Mouse (Mus musculus) bone marrow, adult 2 months (tissue): ENCODE results near the gene Oprd1.

Source experiments
- CTCF ChIP-seq: fragments of 200-500 bp; IDR thresholded peaks from 2 replicates; pipeline ENCODE4 v1.5.1; 2011; ENCODE audit warnings: low read length, control low read depth; ENCODE audit not compliant: control insufficient read depth, insufficient read depth
- POLR2A ChIP-seq: fragments of 200-500 bp; IDR thresholded peaks from 2 replicates; pipeline ENCODE4 v1.6.1; 2011; ENCODE audit warnings: low read depth, mild to moderate bottlenecking, control low read depth, low read length, borderline replicate concordance; ENCODE audit not compliant: control insufficient read depth

- TF ChIP-seq CTCF (no peak), POLR2A (no peak)
These were observed 44.7 kb downstream of the Oprd1 start for GRCm38 (mm10) chr4:132099548-132099947.
